Mouse (Mus musculus) stomach, postnatal 0 days (tissue): ENCODE data around the gene Dtx3l.

Experiments
- CTCF ChIP-seq: IDR thresholded peaks from 2 replicates; pipeline ENCODE4 v1.5.1; 2016; ENCODE audit warnings: antibody characterized with exemption, low read depth, mild to moderate bottlenecking, moderate library complexity
- EP300 ChIP-seq: optimal IDR thresholded peaks from 2 replicates; pipeline ENCODE3; 2016; ENCODE audit warnings: antibody characterized with exemption

DNA sequence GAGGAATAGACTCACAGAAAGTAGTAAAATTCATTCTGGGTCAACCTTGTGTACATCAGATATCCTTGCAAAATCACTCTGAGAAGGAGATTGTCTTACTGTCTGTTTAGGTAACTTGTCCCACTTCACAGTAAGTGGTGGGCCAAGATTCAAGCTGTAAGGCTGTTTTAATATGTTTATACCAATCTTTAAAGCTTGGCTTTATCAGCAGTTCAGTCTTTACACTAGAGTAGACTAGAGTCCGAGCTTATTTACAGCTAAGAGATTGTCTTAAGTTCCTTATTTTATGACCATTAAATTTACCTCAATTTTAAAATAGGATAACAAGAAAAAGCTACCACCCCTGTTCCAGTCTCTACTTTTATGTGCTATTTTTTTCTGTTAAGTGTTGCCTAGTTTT is 49.0 kb upstream of the Dtx3l start:
- TF ChIP-seq EP300: no peak
- TF ChIP-seq CTCF: no peak
